Mouse (Mus musculus): ENCODE results near the gene Nelfb. TPM values are rescaled to one million over a fixed set of nuclear protein-coding genes. Genes with fewer than 3 reads are reported as not detected.
"Not testable (repeated sequence)": the region's sequence is repeated elsewhere in the genome, so short reads cannot be mapped to it uniquely, and the experiment has no call there.

The Nelfb gene
- total RNA-seq (2021) = 10 to 100 TPM; 50.8 to 51.8 TPM

- peak; percentile 83 to 84 for DNase-seq (ENCODE audit: low spot score in 2 of 2)
- intact Hi-C loops (cut with DNase I) = loop anchor here (2.0 kb wide), 1 partner anchor 14 kb away; the partner anchor contains the start of gene Tubb4b
These were observed at the start of gene Nelfb for GRCm38 (mm10) chr2:25211121-25211670. TSS of gene Nelfb (minus strand) at chr2:25211489.

GRCm38 (mm10) chr2:25258887-25259286 lies 47.6 kb upstream of the Nelfb start:
- DNase-seq (ENCODE audit: low spot score in 2 of 2) = no peak
- intact Hi-C loops (cut with DNase I) = loop anchor here (5.0 kb wide), 1 partner anchor 67 kb away; no protein-coding TSS in a partner anchor

- intact Hi-C loops (cut with DNase I) = loop anchor here (5.0 kb wide), 1 partner anchor 65 kb away; no protein-coding TSS in a partner anchor
- DNase-seq (ENCODE audit: low spot score in 2 of 2) = not testable (repeated sequence)
These were observed 46.0 kb upstream of the Nelfb start for GRCm38 (mm10) chr2:25257250-25257649.

- not testable (repeated sequence) for DNase-seq (ENCODE audit: low spot score in 2 of 2)
These were observed 45.3 kb upstream of the Nelfb start for GRCm38 (mm10) chr2:25256443-25257109.

GRCm38 (mm10) chr2:25255284-25255779 lies 44.0 kb upstream of the Nelfb start, which contains the start of gene Tmem203:
TSS of gene Tmem203 (plus strand) at chr2:25255439.
- intact Hi-C loops (cut with DNase I) = loop anchor here (2.0 to 5.0 kb wide), 2 partner anchors 31 to 63 kb away; partner anchors contain the start of gene Tubb4b
- DNase-seq (ENCODE audit: low spot score in 2 of 2) = peak; percentile 83 to 90

More at GRCm38 (mm10) chr2:25256443-25257109, 45.3 kb upstream of the Nelfb start:
- intact Hi-C loops (cut with DNase I) = loop anchor here (5.0 kb wide), 1 partner anchor 64 kb away; no protein-coding TSS in a partner anchor

- intact Hi-C loops (cut with DNase I) = no loop called here
- DNase-seq (ENCODE audit: low spot score in 2 of 2) = no peak
These were observed 41.0 kb upstream of the Nelfb start for GRCm38 (mm10) chr2:25252331-25252730.

- no peak for DNase-seq (ENCODE audit: low spot score in 2 of 2)
- intact Hi-C loops (cut with DNase I) = no loop called here
These were observed 35.1 kb upstream of the Nelfb start, which contains the start of gene AL732309.1 for GRCm38 (mm10) chr2:25246183-25247072. TSS of gene AL732309.1 (minus strand) at chr2:25246863.

GRCm38 (mm10) chr2:25244144-25244543 lies 32.9 kb upstream of the Nelfb start:
- intact Hi-C loops (cut with DNase I) = no loop called here
- no peak for DNase-seq (ENCODE audit: low spot score in 2 of 2)

- DNase-seq (ENCODE audit: low spot score in 2 of 2) = no peak
- intact Hi-C loops (cut with DNase I) = no loop called here
These were observed 32.1 kb upstream of the Nelfb start for GRCm38 (mm10) chr2:25243342-25243741.

- peak; percentile 54 to 55 for DNase-seq (ENCODE audit: low spot score in 2 of 2)
- intact Hi-C loops (cut with DNase I) = no loop called here
These were observed 30.8 kb upstream of the Nelfb start, which contains the start of the genes Rnf208 and Cysrt1 for GRCm38 (mm10) chr2:25242101-25242506. TSS of gene Rnf208 (plus strand) at chr2:25242255. TSS of gene Cysrt1 (minus strand) at chr2:25242452.

- DNase-seq (ENCODE audit: low spot score in 2 of 2) = no peak
- intact Hi-C loops (cut with DNase I) = no loop called here
These were observed 30.1 kb upstream of the Nelfb start for GRCm38 (mm10) chr2:25241438-25241775.

GRCm38 (mm10) chr2:25240723-25241437 lies 29.6 kb upstream of the Nelfb start:
- intact Hi-C loops (cut with DNase I) = no loop called here
- peak; percentile 72 to 85 for DNase-seq (ENCODE audit: low spot score in 2 of 2)

GRCm38 (mm10) chr2:25240310-25240709 lies 29.0 kb upstream of the Nelfb start:
- intact Hi-C loops (cut with DNase I) = no loop called here
- no peak for DNase-seq (ENCODE audit: low spot score in 2 of 2)

- no peak for DNase-seq (ENCODE audit: low spot score in 2 of 2)
- intact Hi-C loops (cut with DNase I) = no loop called here
These were observed 28.5 kb upstream of the Nelfb start for GRCm38 (mm10) chr2:25239766-25240165.

GRCm38 (mm10) chr2:25238106-25238505 lies 26.8 kb upstream of the Nelfb start:
- no peak for DNase-seq (ENCODE audit: low spot score in 2 of 2)
- intact Hi-C loops (cut with DNase I) = no loop called here

GRCm38 (mm10) chr2:25237522-25237921 lies 26.2 kb upstream of the Nelfb start:
- no peak for DNase-seq (ENCODE audit: low spot score in 2 of 2)
- intact Hi-C loops (cut with DNase I) = no loop called here

GRCm38 (mm10) chr2:25236614-25237013 lies 25.3 kb upstream of the Nelfb start, which contains the start of gene Rnf224:
TSS of gene Rnf224 (minus strand) at chr2:25236787.
- intact Hi-C loops (cut with DNase I) = no loop called here
- no peak for DNase-seq (ENCODE audit: low spot score in 2 of 2)

- DNase-seq (ENCODE audit: low spot score in 2 of 2) = no peak
- intact Hi-C loops (cut with DNase I) = no loop called here
These were observed 23.4 kb upstream of the Nelfb start for GRCm38 (mm10) chr2:25234551-25235220.

All from left cerebral cortex, postnatal 25 days (tissue).